Mouse (Mus musculus) MEL (cell line): ENCODE results near the gene Atf7. TPM values are rescaled to one million over a fixed set of nuclear protein-coding genes. Genes with fewer than 3 reads are reported as not detected.

ENCODE experiments used
- DNase-seq: peaks from one replicate; pipeline ENCODE4 v3.0.0; 2011; ENCODE audit warnings: low read depth, low spot score
- H3K27ac ChIP-seq: 2 replicates; pipeline ENCODE4 v1.5.1; 2012; ENCODE audit warnings: low read depth, mild to moderate bottlenecking, control low read depth, low read length, moderate library complexity; ENCODE audit not compliant: control insufficient read depth
- H3K27me3 ChIP-seq, 2 experiments: fragments of 150-350 bp in 1 of 2; sonication (generic) in 1 of 2; 2 replicates each; pipeline ENCODE4 v1.6.1; 2012; ENCODE audit warnings: low read length in 2 of 2, mild to moderate bottlenecking in 2 of 2, improper control_type of control experiment in 1 of 2, moderate library complexity in 1 of 2; ENCODE audit not compliant: insufficient read depth in 2 of 2, control insufficient read depth in 1 of 2
- H3K36me3 ChIP-seq, 2 experiments: 2 replicates each; pipeline ENCODE4 v1.6.1; 2012 to 2014; ENCODE audit warnings: low read length in 2 of 2, improper control_type of control experiment in 1 of 2, inconsistent platforms in 1 of 2, mild to moderate bottlenecking in 1 of 2; ENCODE audit not compliant: insufficient read depth in 2 of 2, control insufficient read depth in 1 of 2
- H3K4me1 ChIP-seq, 2 experiments: fragments of 150-350 bp in 1 of 2; sonication (generic) in 1 of 2; 2 replicates each; pipeline ENCODE4 v1.6.1; 2012; ENCODE audit warnings: low read length in 2 of 2, improper control_type of control experiment in 1 of 2, mild to moderate bottlenecking in 1 of 2; ENCODE audit not compliant: insufficient read depth in 2 of 2, control insufficient read depth in 1 of 2
- H3K4me3 ChIP-seq, 2 experiments: fragments of 150-350 bp in 1 of 2; sonication (generic) in 1 of 2; 2 replicates each; pipeline ENCODE4 v1.5.1; 2012; ENCODE audit warnings: low read depth in 2 of 2, low read length in 2 of 2, mild to moderate bottlenecking in 2 of 2, moderate library complexity in 2 of 2, control low read depth in 1 of 2, improper control_type of control experiment in 1 of 2; ENCODE audit not compliant: control insufficient read depth in 1 of 2, insufficient read depth in 1 of 2
- H3K79me2 ChIP-seq: 2 replicates; pipeline ENCODE4 v1.6.1; 2012; ENCODE audit warnings: mild to moderate bottlenecking, low read length, moderate library complexity; ENCODE audit not compliant: control insufficient read depth, poor library complexity, insufficient read depth
- H3K9ac ChIP-seq: 2 replicates; pipeline ENCODE4 v1.6.1; 2012; ENCODE audit warnings: low read depth, mild to moderate bottlenecking, control low read depth, low read length, moderate library complexity; ENCODE audit not compliant: control insufficient read depth, poor library complexity, severe bottlenecking
- H3K9me3 ChIP-seq: fragments of 150-350 bp; sonication (generic); replicated peaks from 2 replicates; pipeline ENCODE4 v1.6.1; 2012; ENCODE audit warnings: mild to moderate bottlenecking, low read length, improper control_type of control experiment, moderate library complexity; ENCODE audit not compliant: insufficient read depth
- CHD2 ChIP-seq: IDR thresholded peaks from 2 replicates; pipeline ENCODE4 v1.6.1; 2011; ENCODE audit warnings: low read length, improper control_type of control experiment
- E2F4 ChIP-seq: IDR thresholded peaks from 2 replicates; pipeline ENCODE4 v1.6.1; 2011; ENCODE audit warnings: low read depth, low read length, improper control_type of control experiment, borderline replicate concordance
- ELF1 ChIP-seq: IDR thresholded peaks from 2 replicates; pipeline ENCODE4 v1.6.1; 2014; ENCODE audit warnings: low read depth, mild to moderate bottlenecking, inconsistent platforms, low read length, improper control_type of control experiment, moderate library complexity
- EP300 ChIP-seq, 2 experiments: IDR thresholded peaks; 2 replicates each; pipeline ENCODE4 v1.6.1; 2011; ENCODE audit warnings: improper control_type of control experiment in 2 of 2, low read length in 2 of 2, low read depth in 1 of 2, mild to moderate bottlenecking in 1 of 2
- GABPA ChIP-seq: IDR thresholded peaks from 2 replicates; pipeline ENCODE4 v1.6.1; 2012; ENCODE audit warnings: low read depth, mild to moderate bottlenecking, inconsistent platforms, low read length, improper control_type of control experiment, moderate library complexity
- GATA1 ChIP-seq: IDR thresholded peaks from 2 replicates; pipeline ENCODE4 v1.6.1; 2011; ENCODE audit warnings: low read depth, low read length, improper control_type of control experiment
- MAX ChIP-seq: IDR thresholded peaks from 2 replicates; pipeline ENCODE4 v1.6.1; 2011; ENCODE audit warnings: low read length, improper control_type of control experiment
- MEF2A ChIP-seq: IDR thresholded peaks from 2 replicates; pipeline ENCODE4 v1.6.1; 2014; ENCODE audit warnings: low read depth, mild to moderate bottlenecking, inconsistent platforms, low read length, improper control_type of control experiment; ENCODE audit not compliant: poor library complexity, insufficient replicate concordance, severe bottlenecking; ENCODE audit errors: extremely low read depth
- MXI1 ChIP-seq: IDR thresholded peaks from 2 replicates; pipeline ENCODE4 v1.6.1; 2011; ENCODE audit warnings: mild to moderate bottlenecking, low read depth, low read length, improper control_type of control experiment
- NRF1 ChIP-seq: IDR thresholded peaks from 2 replicates; pipeline ENCODE4 v1.6.1; 2014; ENCODE audit warnings: low read depth, mild to moderate bottlenecking, inconsistent platforms, low read length, improper control_type of control experiment, moderate library complexity; ENCODE audit not compliant: poor library complexity, insufficient read depth, severe bottlenecking
- POLR2AphosphoS5 ChIP-seq: IDR thresholded peaks from 2 replicates; pipeline ENCODE4 v1.6.1; 2012; ENCODE audit warnings: low read depth, borderline replicate concordance, mild to moderate bottlenecking, inconsistent platforms, low read length, moderate library complexity, mixed read lengths
- RAD21 ChIP-seq: IDR thresholded peaks from 2 replicates; pipeline ENCODE4 v1.6.1; 2011; ENCODE audit warnings: mild to moderate bottlenecking, low read depth, low read length, improper control_type of control experiment
- SIN3A ChIP-seq: IDR thresholded peaks from 2 replicates; pipeline ENCODE4 v1.6.1; 2012; ENCODE audit warnings: low read length, improper control_type of control experiment, inconsistent platforms
- SMC3 ChIP-seq: IDR thresholded peaks from 2 replicates; pipeline ENCODE4 v1.6.1; 2011; ENCODE audit warnings: low read depth, low read length, improper control_type of control experiment
- USF1 ChIP-seq: IDR thresholded peaks from 2 replicates; pipeline ENCODE4 v1.6.1; 2014; ENCODE audit warnings: low read depth, mild to moderate bottlenecking, inconsistent platforms, low read length, improper control_type of control experiment, moderate library complexity
- ZC3H11A ChIP-seq: IDR thresholded peaks from 2 replicates; pipeline ENCODE4 v1.6.1; 2012; ENCODE audit warnings: low read depth, mild to moderate bottlenecking, inconsistent platforms, low read length, improper control_type of control experiment
- polyA plus RNA-seq, 2 experiments: library from polyadenylated mRNA; stranded (reverse) in 1 of 2; unstranded in 1 of 2; fragments of >175 nt in 1 of 2; fragments of >200 nt in 1 of 2; gene quantifications; 2 replicates each; pipeline versions ENCODE4 v1.2.1 to v1.2.4; 2012; ENCODE audit warnings: low replicate concordance in 2 of 2, low read depth in 1 of 2; ENCODE audit not compliant: insufficient read length in 2 of 2, insufficient read depth in 1 of 2, missing spikeins in 1 of 2
- total RNA-seq: library from RNA; depleted of rRNA; stranded (reverse); fragments of 300-350 nt; gene quantifications from 2 replicates; pipeline ENCODE4 v1.2.3, GENCODE M21; 2012

Atf7 gene
- total and polyA plus RNA-seq, 3 experiments = 12.8 to 49.6 TPM; not detected in 1

- Histone ChIP-seq H3K27me3 (no peaks in the 10 kb centered on the region), H3K4me1 (peaks cover 5 to 20% of the 10 kb centered on the region in 2 experiments; a peak in 3 of 4 replicates)
These were observed 109.0 kb downstream of the Atf7 start for GRCm38 (mm10) chr15:102516293-102516692.

GRCm38 (mm10) chr15:102515791-102516190, 109.5 kb downstream of the Atf7 start:
- TF ChIP-seq ZC3H11A (no peak), NRF1 (no peak), SIN3A (no peak), EP300 (IDR thresholded peaks at IDR 0.05; ENCODE audit: low read depth in 1 of 2, low read length in 2 of 2) (no peak), E2F4 (no peak), ELF1 (no peak), USF1 (no peak), POLR2AphosphoS5 (no peak), MXI1 (no peak)
- H3K9ac ChIP-seq = no peak overlapping the region
- no peak overlapping the region for H3K4me3 ChIP-seq
- no peaks in the 10 kb centered on the region for H3K9me3 ChIP-seq
- DNase-seq = no peak
- H3K4me1 ChIP-seq = peaks cover 5 to 21% of the 10 kb centered on the region in 2 experiments; a peak in 3 of 4 replicates
- no peak overlapping the region for H3K27ac ChIP-seq
- peaks cover 14% of the 10 kb centered on the region for H3K79me2 ChIP-seq
- H3K27me3 ChIP-seq = no peaks in the 10 kb centered on the region
- peaks cover 0 to 9% of the 10 kb centered on the region in 2 experiments; a peak in 2 of 4 replicates for H3K36me3 ChIP-seq

More at GRCm38 (mm10) chr15:102516293-102516692, 109.0 kb downstream of the Atf7 start:
- peak overlapping the region; percentile 70 to 78 for H3K4me3 ChIP-seq
- H3K9ac ChIP-seq = peak overlapping the region; percentile 69
- H3K79me2 ChIP-seq = peaks cover 17% of the 10 kb centered on the region
- no peak for DNase-seq
- no peaks in the 10 kb centered on the region for H3K9me3 ChIP-seq
- peaks cover 0 to 14% of the 10 kb centered on the region in 2 experiments; a peak in 2 of 4 replicates for H3K36me3 ChIP-seq
- no peak overlapping the region for H3K27ac ChIP-seq
- no peak for TF ChIP-seq EP300 (IDR thresholded peaks at IDR 0.05; ENCODE audit: low read depth in 1 of 2, low read length in 2 of 2)
- no peak for TF ChIP-seq GABPA

GRCm38 (mm10) chr15:102515261-102515660, 110.0 kb downstream of the Atf7 start:
- Histone ChIP-seq H3K4me1 (peaks cover 2 to 19% of the 10 kb centered on the region in 2 experiments; a peak in 3 of 4 replicates), H3K79me2 (peaks cover 10% of the 10 kb centered on the region; the same call in 1 of the 2 replicates), H3K27me3 (no peaks in the 10 kb centered on the region), H3K9ac (no peak overlapping the region), H3K9me3 (no peaks in the 10 kb centered on the region), H3K27ac (no peak overlapping the region), H3K36me3 (peaks cover 0 to 5% of the 10 kb centered on the region in 2 experiments; a peak in 2 of 4 replicates), H3K4me3 (no peak overlapping the region)
- DNase-seq = no peak
- TF ChIP-seq MEF2A (no peak), EP300 (IDR thresholded peaks at IDR 0.05; ENCODE audit: low read depth in 1 of 2, low read length in 2 of 2) (no peak), RAD21 (no peak), USF1 (no peak), MAX (no peak), CHD2 (no peak), SMC3 (no peak), ELF1 (no peak), GATA1 (no peak)
